Mouse (Mus musculus) spleen, adult 10 weeks (tissue): Measurements from ENCODE around the gene Prss33. TPM values are rescaled to one million over a fixed set of nuclear protein-coding genes. Genes with fewer than 3 reads are reported as not detected.

Experiments
- polyA plus RNA-seq: library from polyadenylated mRNA; stranded (reverse); fragments of 350-450 nt; fragmentation: Illumina TruSeq; extraction: RNeasy Lipid Tissue Mini Kit (QIAGEN cat#74804); gene quantifications from one replicate; pipeline ENCODE4 v1.2.3, GENCODE M21; 2015; ENCODE audit warnings: low replicate concordance; ENCODE audit not compliant: insufficient read depth

Gene Prss33
- not detected for polyA plus RNA-seq

DNA sequence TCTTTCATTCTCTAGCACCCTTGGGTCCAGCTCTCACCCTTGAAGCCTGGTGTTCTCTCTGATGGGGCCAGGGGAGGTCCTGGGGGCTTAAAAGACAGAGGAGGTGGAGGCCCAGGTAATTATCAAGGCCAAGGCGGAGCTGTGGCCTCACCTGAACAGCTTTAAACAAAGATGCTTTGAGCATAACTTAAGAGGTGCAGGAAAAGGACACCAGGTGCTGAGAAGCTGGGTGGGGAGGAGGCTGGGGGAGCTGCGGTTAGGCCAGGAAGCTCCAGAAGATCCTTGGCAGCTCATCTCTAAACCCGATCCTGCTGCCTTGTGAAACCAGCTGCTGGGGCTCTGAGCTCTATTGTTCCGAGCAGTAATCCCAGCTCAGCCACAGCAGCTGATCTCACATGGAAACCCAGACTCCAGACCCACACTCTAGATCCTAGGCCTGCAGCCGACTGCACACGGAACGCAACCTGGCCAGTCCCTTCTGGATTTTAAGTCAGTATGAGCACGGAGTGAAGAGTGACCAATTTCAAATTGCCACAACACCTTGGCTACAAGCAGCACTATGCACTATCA is at the start of gene Prss33:
TSS of gene Prss33 (minus strand) at position 51 of the 570 bp plus-strand sequence.

DNA sequence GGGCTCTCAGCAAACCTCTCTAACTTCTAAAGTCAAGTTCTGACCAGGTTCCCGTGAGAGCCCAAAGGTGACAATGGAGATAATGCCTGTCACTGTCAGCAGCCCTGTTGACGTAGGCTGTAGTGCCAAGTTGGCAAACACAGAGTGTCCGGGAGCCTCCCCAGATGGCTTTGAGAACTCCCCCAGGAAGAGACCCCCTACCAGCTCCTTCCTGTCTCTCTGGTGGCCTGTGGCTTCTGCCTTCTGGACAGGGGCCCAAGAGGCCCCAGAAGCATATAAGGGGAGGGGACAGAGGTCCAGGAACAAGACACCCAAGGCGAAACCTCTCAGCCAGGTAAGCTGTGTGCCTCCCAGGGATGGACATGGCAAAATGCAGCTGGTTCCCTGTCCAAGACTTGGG is 44.7 kb upstream of the Prss33 start, which contains the start of the genes Dcpp1 and Dcpp2:
TSS of gene Dcpp1 (plus strand) at position 301 of the 400 bp plus-strand sequence.
TSS of gene Dcpp2 (plus strand) at position 305 of the 400 bp plus-strand sequence.

GRCm38 (mm10) chr17:23867756-23868155 is 31.9 kb upstream of the Prss33 start, which contains the start of gene Prss21:
Gene Prss21 (plus strand): TSS chr17:23868056.

DNA sequence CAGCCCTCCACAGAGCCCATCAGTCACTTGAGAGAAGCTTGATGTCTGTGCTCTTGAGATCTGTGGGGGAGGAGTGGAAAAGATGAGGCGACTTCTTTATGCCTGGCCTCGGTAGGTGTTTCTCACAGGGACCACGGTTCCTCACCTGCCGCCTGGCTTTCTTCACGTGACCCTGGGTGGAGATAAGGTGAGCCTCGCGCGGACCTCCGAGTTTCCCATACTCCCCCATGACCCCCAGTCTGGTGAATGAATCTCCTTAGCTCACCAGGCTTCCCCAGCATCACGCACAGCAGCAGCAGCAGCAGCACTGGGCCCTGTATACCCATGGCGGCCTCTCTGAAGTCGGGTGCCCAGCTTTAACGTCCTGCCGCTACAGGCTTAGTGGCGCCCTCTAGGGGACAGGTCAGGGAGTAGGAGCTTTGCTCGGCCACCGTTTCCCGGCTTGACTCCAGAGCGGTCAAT is 8.0 kb upstream of the Prss33 start, which contains the start of the genes Prss32 and Prss41:
TSS of gene Prss32 (plus strand) at position 44 of the 462 bp plus-strand sequence.
TSS of gene Prss41 (minus strand) at position 361 of the 462 bp plus-strand sequence.

GRCm38 (mm10) chr17:23829064-23829619 is 6.7 kb downstream of the Prss33 start, which contains the start of gene Elob:
Gene Elob (minus strand): TSS chr17:23829136.

DNA sequence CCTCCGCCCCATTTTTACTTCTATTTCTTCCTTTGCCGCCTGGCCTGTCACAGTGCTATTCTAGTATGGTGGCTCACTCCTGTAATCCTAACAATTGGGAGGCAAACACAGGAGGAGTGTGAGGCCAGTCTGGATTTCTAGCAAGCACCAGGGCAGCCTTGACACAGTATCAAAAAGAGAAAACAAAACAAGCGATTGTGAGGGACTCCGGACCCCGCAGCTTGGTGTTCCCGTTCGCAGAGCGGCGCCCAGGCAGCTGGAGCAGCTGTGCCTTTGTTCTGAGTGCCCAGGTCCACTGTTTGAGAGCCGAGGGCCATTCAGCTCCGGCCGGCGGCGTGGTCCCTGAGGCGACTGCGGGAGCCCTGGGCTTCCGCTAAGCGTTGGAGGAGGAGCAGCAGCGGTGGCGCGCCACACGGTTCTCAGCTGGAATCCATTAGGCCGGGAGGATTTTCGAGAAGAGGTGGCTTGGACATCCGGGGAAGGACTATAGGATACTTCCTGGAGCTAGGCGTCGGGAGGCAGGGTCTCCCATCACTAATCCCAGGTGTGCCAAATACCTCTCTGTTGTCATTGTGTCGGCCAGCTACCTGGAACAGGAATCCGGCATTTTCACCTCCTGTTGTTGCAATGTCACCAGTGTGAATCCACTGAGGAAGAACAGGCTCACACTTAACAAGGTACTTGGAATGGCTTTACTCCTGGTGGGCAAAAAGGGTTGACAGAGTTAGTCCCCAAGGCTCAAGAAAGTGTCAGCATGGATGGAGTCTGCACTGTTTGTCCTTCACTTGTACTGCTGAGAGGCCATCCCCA is 45.4 kb downstream of the Prss33 start, which contains the start of gene Srrm2:
TSS of gene Srrm2 (plus strand) at position 264 of the 810 bp plus-strand sequence.

GRCm38 (mm10) chr17:23785561-23786471 is 50.0 kb downstream of the Prss33 start, which contains the start of gene Flywch2:
Gene Flywch2 (minus strand): TSS chr17:23786081.

Other genes with a start within 250 kb of the Prss33 start
- 0.72 TPM for gene Zfp13, start 236.6 kb downstream of the Prss33 start, polyA plus RNA-seq
- gene Zscan10, start 235.2 kb downstream of the Prss33 start, polyA plus RNA-seq: not detected
- gene Mmp25, start 190.8 kb downstream of the Prss33 start, polyA plus RNA-seq: 1.0 TPM
- not detected for gene Bicdl2, start 175.6 kb downstream of the Prss33 start, polyA plus RNA-seq
- gene Hcfc1r1, start 162.5 kb downstream of the Prss33 start, polyA plus RNA-seq: 29.3 TPM
- gene Thoc6, start 162.2 kb downstream of the Prss33 start, polyA plus RNA-seq: 9.4 TPM
- 4.0 TPM for gene Tnfrsf12a, start 158.6 kb downstream of the Prss33 start, polyA plus RNA-seq
- gene Cldn6, start 156.8 kb downstream of the Prss33 start, polyA plus RNA-seq: not detected
- gene Cldn9, start 152.0 kb downstream of the Prss33 start, polyA plus RNA-seq: not detected
- not detected for gene 1520401A03Rik, start 113.3 kb downstream of the Prss33 start, polyA plus RNA-seq
- gene Pkmyt1, start 109.7 kb downstream of the Prss33 start, polyA plus RNA-seq: 7.6 TPM
- 3.6 TPM for gene Paqr4, start 95.2 kb downstream of the Prss33 start, polyA plus RNA-seq
- 0.28 TPM for gene Kremen2, start 90.2 kb downstream of the Prss33 start, polyA plus RNA-seq
- gene Flywch1, start 64.5 kb downstream of the Prss33 start, polyA plus RNA-seq: 9.9 TPM
- gene Flywch2, start 50.0 kb downstream of the Prss33 start, polyA plus RNA-seq: 0.57 TPM
- 445 TPM for gene Srrm2, start 45.5 kb downstream of the Prss33 start, polyA plus RNA-seq
- gene Elob, start 6.9 kb downstream of the Prss33 start, polyA plus RNA-seq: 39.3 TPM
- gene Prss32, start 7.8 kb upstream of the Prss33 start, polyA plus RNA-seq: not detected
- gene Prss41, start 8.1 kb upstream of the Prss33 start, polyA plus RNA-seq: 0.12 TPM
- not detected for gene Prss21, start 32.0 kb upstream of the Prss33 start, polyA plus RNA-seq
- gene Dcpp1, start 44.8 kb upstream of the Prss33 start, polyA plus RNA-seq: not detected
- not detected for gene Dcpp2, start 44.8 kb upstream of the Prss33 start, polyA plus RNA-seq
- not detected for gene Dcpp3, start 81.4 kb upstream of the Prss33 start, polyA plus RNA-seq
- not detected for gene Sbp, start 105.6 kb upstream of the Prss33 start, polyA plus RNA-seq
- not detected for gene Sbpl, start 119.2 kb upstream of the Prss33 start, polyA plus RNA-seq
- gene Prss30, start 144.5 kb upstream of the Prss33 start, polyA plus RNA-seq: 11.0 TPM
- gene Prss22, start 162.0 kb upstream of the Prss33 start, polyA plus RNA-seq: not detected
- not detected for gene Prss27, start 202.1 kb upstream of the Prss33 start, polyA plus RNA-seq
- gene Kctd5, start 237.4 kb upstream of the Prss33 start, polyA plus RNA-seq: 19.9 TPM